Mouse (Mus musculus): Measurements from ENCODE around the gene Itga3. TPM values are rescaled to one million over a fixed set of nuclear protein-coding genes. Genes with fewer than 3 reads are reported as not detected.
"Not testable (repeated sequence)": the region's sequence is repeated elsewhere in the genome, so short reads cannot be mapped to it uniquely, and the experiment has no call there.

Itga3 gene
- polyA plus RNA-seq, 1 experiment from 2014 or later: 9.5 TPM

- Histone ChIP-seq H3K9ac (no peak overlapping the region), H3K4me3 (replicated peaks) (no peak overlapping the region), H3K36me3 (peaks cover 52% of the 10 kb centered on the region), H3K4me2 (replicated peaks) (no peak overlapping the region), H3K4me1 (no peaks in the 10 kb centered on the region), H3K9me3 (replicated peaks) (no peaks in the 10 kb centered on the region), H3K27ac (replicated peaks) (no peak overlapping the region), H3K27me3 (no peaks in the 10 kb centered on the region)
- ATAC-seq (ENCODE audit: insufficient number of reproducible peaks, low FRiP score, low TSS enrichment, low read depth): no peak
- 83% methylated on average over 11 of the region's 11 CpGs for WGBS
Observed at GRCm38 (mm10) chr11:95025227-95026012, 51.2 kb downstream of the Itga3 start.

- Histone ChIP-seq H3K27ac (replicated peaks) (no peak overlapping the region), H3K27me3 (no peaks in the 10 kb centered on the region), H3K4me1 (no peaks in the 10 kb centered on the region), H3K4me3 (replicated peaks) (no peak overlapping the region), H3K4me2 (replicated peaks) (no peak overlapping the region), H3K9ac (no peak overlapping the region), H3K36me3 (peaks cover 60% of the 10 kb centered on the region), H3K9me3 (replicated peaks) (no peaks in the 10 kb centered on the region)
- 71% methylated on average over 29 of the region's 29 CpGs for WGBS
- ATAC-seq (ENCODE audit: insufficient number of reproducible peaks, low FRiP score, low TSS enrichment, low read depth): no peak
Observed at GRCm38 (mm10) chr11:95024439-95025184, 52.0 kb downstream of the Itga3 start.

GRCm38 (mm10) chr11:95023481-95023880 lies 53.1 kb downstream of the Itga3 start:
- Histone ChIP-seq H3K9ac (no peak overlapping the region), H3K9me3 (replicated peaks) (no peaks in the 10 kb centered on the region), H3K27ac (replicated peaks) (no peak overlapping the region), H3K4me1 (no peaks in the 10 kb centered on the region), H3K27me3 (no peaks in the 10 kb centered on the region), H3K4me2 (replicated peaks) (no peak overlapping the region), H3K36me3 (peaks cover 65% of the 10 kb centered on the region), H3K4me3 (replicated peaks) (no peak overlapping the region)
- WGBS: 93% methylated on average over 9 of the region's 9 CpGs
- no peak for ATAC-seq (ENCODE audit: insufficient number of reproducible peaks, low FRiP score, low TSS enrichment, low read depth)

GRCm38 (mm10) chr11:95022237-95022992 lies 54.2 kb downstream of the Itga3 start:
- WGBS: 79% methylated on average over 10 of the region's 10 CpGs
- Histone ChIP-seq H3K9me3 (replicated peaks) (no peaks in the 10 kb centered on the region), H3K27me3 (no peaks in the 10 kb centered on the region), H3K27ac (replicated peaks) (no peak overlapping the region), H3K4me1 (no peaks in the 10 kb centered on the region), H3K9ac (no peak overlapping the region), H3K36me3 (peaks cover 65% of the 10 kb centered on the region), H3K4me2 (replicated peaks) (no peak overlapping the region), H3K4me3 (replicated peaks) (no peak overlapping the region)
- ATAC-seq (ENCODE audit: insufficient number of reproducible peaks, low FRiP score, low TSS enrichment, low read depth): no peak

DNA sequence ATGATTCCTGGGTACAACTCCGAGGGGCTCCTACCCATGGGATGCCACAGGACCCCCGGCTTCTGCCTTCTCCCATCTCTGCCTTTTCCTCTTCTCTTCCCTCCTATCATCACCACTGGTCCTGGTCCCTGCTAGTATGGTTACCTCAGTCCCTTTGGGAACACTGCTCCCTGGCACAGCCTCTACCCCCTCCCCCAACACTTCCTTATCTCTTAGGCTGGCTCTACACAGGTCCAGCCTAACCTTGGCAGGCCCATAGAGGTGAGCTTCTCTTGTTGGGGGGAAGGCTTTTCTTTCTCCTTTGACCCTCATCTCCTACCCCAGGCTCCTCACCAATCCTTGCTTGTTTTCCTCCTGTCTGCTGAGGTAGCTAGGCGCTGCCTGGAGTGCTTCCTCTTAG lies 61.1 kb downstream of the Itga3 start:
- Histone ChIP-seq H3K4me1 (peaks cover 21% of the 10 kb centered on the region), H3K4me2 (replicated peaks) (no peak overlapping the region), H3K27ac (replicated peaks) (no peak overlapping the region), H3K27me3 (no peaks in the 10 kb centered on the region), H3K36me3 (peaks cover 29% of the 10 kb centered on the region), H3K4me3 (replicated peaks) (no peak overlapping the region), H3K9me3 (replicated peaks) (no peaks in the 10 kb centered on the region), H3K9ac (no peak overlapping the region; the same call in 1 of the 2 replicates)
- WGBS: 82% methylated on average over 3 of the region's 3 CpGs
- ATAC-seq (ENCODE audit: insufficient number of reproducible peaks, low FRiP score, low TSS enrichment, low read depth): no peak

DNA sequence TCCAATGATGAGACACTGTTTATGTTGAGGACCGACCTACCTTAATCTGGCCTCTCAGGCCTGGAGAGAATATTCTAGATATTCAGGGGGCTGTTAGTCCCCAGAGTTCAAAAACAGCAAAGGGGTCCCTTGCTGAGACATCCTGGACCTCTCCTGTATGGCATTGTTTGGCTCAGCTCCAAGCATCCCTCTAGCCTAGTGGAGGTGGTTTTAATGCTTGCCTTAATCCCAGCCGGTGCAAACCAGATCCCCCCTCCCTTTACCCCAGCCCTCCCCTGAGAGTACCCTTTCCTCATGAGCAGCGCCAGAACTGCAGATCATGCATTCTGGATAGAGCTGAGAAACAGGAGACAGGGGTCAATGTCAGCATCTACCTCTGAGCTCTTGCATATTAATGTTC lies 64.1 kb downstream of the Itga3 start:
- 35% methylated on average over 3 of the region's 3 CpGs for WGBS
- Histone ChIP-seq H3K36me3 (peaks cover 10% of the 10 kb centered on the region), H3K9me3 (replicated peaks) (no peaks in the 10 kb centered on the region), H3K27ac (replicated peaks) (no peak overlapping the region), H3K4me2 (replicated peaks) (0 out of 2 replicates have a peak overlapping the region, but pooled peaks have one; percentile 10), H3K4me1 (peaks cover 38% of the 10 kb centered on the region), H3K9ac (0 out of 2 replicates have a peak overlapping the region, but pooled peaks have one; percentile 9), H3K4me3 (replicated peaks) (no peak overlapping the region), H3K27me3 (no peaks in the 10 kb centered on the region)
- ATAC-seq (ENCODE audit: insufficient number of reproducible peaks, low FRiP score, low TSS enrichment, low read depth): no peak

DNA sequence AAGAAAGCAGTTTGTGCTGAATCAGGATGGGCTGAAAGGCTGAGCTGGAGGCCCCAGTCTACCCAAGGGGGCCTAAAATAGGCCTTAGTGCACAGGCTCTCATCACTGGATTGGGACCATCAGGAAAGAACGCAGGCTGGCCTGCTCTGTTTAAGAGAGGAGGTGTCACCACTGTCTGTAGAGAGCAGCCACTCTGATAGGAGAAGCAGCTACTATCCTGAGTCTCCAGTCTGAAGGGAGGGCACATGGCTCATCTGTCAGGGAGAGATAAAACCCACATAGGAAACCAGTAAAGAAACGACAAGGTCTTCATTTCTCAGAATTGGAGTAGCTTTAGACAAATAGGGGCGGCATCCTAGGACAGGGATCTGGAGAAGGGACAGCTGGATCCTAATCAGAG lies 64.5 kb downstream of the Itga3 start:
- Histone ChIP-seq H3K27me3 (no peaks in the 10 kb centered on the region), H3K36me3 (peaks cover 10% of the 10 kb centered on the region), H3K9ac (0 out of 2 replicates have a peak overlapping the region, but pooled peaks have one; percentile 9), H3K9me3 (replicated peaks) (no peaks in the 10 kb centered on the region), H3K4me1 (peaks cover 42% of the 10 kb centered on the region), H3K4me2 (replicated peaks) (peak overlapping the region; percentile 88; the same call in 1 of the 2 replicates), H3K4me3 (replicated peaks) (peak overlapping the region; percentile 70; the same call in 1 of the 2 replicates), H3K27ac (replicated peaks) (no peak overlapping the region)
- no peak for ATAC-seq (ENCODE audit: insufficient number of reproducible peaks, low FRiP score, low TSS enrichment, low read depth)
- 52% methylated on average over 3 of the region's 3 CpGs for WGBS

DNA sequence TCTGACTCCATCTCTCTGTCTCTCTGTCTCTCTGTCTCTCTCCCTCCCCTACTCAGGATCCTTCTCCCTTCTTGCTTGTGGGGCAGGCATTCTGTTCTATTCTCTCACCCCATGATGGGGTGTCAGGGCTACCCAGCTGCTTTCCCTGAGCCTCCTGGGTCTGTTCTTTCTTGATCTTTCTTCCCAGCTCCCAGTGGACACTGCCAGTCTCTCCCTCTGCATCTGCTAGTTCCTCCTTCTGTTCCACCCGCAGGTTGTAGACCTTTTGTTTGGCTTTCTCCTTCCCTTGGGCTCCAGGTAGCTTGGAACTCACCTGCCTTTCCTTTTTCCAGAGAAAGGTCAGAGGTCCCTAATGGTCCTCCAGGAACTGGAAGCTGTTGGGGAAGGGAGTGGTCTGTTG lies 65.2 kb downstream of the Itga3 start:
- Histone ChIP-seq H3K36me3 (peaks cover 10% of the 10 kb centered on the region), H3K9ac (peak overlapping the region; percentile 12; the same call in 1 of the 2 replicates), H3K27ac (replicated peaks) (no peak overlapping the region), H3K9me3 (replicated peaks) (no peaks in the 10 kb centered on the region), H3K4me1 (peaks cover 48% of the 10 kb centered on the region), H3K4me2 (replicated peaks) (peak overlapping the region; percentile 88), H3K4me3 (replicated peaks) (peak overlapping the region; percentile 70), H3K27me3 (no peaks in the 10 kb centered on the region)
- WGBS: 50% methylated on average over 1 of the region's 1 CpGs
- no peak for ATAC-seq (ENCODE audit: insufficient number of reproducible peaks, low FRiP score, low TSS enrichment, low read depth)

DNA sequence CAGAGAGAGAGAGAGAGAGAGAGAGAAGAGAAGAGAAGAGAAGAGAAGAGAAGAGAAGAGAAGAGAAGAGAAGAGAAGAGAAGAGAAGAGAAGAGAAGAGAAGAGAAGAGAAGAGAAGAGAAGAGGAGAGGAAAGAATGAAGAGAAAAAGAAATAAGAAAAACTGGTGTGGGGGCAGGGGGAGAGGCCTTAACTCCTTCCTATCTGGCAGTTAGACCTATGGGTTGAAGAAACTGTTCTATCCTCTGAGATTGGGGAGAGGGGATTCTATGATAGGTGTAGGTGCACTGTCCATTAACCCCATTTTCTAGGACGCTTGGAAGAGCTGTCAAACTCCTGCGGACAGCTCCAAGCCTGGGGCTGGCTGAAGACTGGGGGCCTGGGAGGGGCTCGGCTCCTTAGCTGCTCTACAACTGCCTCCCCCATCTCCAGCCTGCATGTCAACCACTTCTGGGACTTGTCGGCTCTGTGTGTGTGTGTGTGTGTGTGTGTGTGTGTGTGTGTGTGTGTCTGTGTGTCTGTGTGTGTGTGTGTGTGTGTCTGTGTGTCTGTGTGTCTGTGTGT lies 65.7 kb downstream of the Itga3 start:
- not testable (repeated sequence) for ATAC-seq (ENCODE audit: insufficient number of reproducible peaks, low FRiP score, low TSS enrichment, low read depth); H3K9me3 ChIP-seq (replicated peaks); H3K27ac ChIP-seq (replicated peaks); H3K36me3 ChIP-seq; H3K27me3 ChIP-seq
- Histone ChIP-seq H3K4me1 (peaks cover 53% of the 10 kb centered on the region), H3K4me3 (replicated peaks) (peak overlapping the region; percentile 70), H3K4me2 (replicated peaks) (peak overlapping the region; percentile 88), H3K9ac (0 out of 2 replicates have a peak overlapping the region, but pooled peaks have one; percentile 24)
- WGBS: 6% methylated on average over 4 of the region's 4 CpGs

- 2% methylated on average over 27 of the region's 40 CpGs for WGBS
- no peaks in the 10 kb centered on the region for H3K27me3 ChIP-seq
- H3K27ac ChIP-seq (replicated peaks): peak overlapping the region; percentile 94
- no peaks in the 10 kb centered on the region for H3K9me3 ChIP-seq (replicated peaks)
- ATAC-seq (ENCODE audit: insufficient number of reproducible peaks, low FRiP score, low TSS enrichment, low read depth): peak; percentile 30; the same call in 1 of the 2 replicates
- H3K36me3 ChIP-seq: peaks cover 9% of the 10 kb centered on the region
- peak overlapping the region; percentile 88 for H3K4me2 ChIP-seq (replicated peaks)
- H3K9ac ChIP-seq: peak overlapping the region; percentile 77
- peaks cover 60% of the 10 kb centered on the region for H3K4me1 ChIP-seq
- H3K4me3 ChIP-seq (replicated peaks): peak overlapping the region; percentile 70
Observed at GRCm38 (mm10) chr11:95010141-95010739, 66.4 kb downstream of the Itga3 start.
